Mouse (Mus musculus) kidney, postnatal 25 days (tissue): Measurements from ENCODE around the gene Prpsap1.
"Not testable (repeated sequence)": the region's sequence is repeated elsewhere in the genome, so short reads cannot be mapped to it uniquely, and the experiment has no call there.

Experiments
- DNase-seq, 2 experiments: peaks; one replicate each; pipeline ENCODE4 v3.0.0; 2021; ENCODE audit warnings: mixed read lengths in 2 of 2

Gene Prpsap1

GRCm38 (mm10) chr11:116428872-116429859 is 64.8 kb downstream of the Prpsap1 start:
- peak in 1 of 2 experiments; percentile 69 for DNase-seq

GRCm38 (mm10) chr11:116426852-116427575 is 67.0 kb downstream of the Prpsap1 start:
- no peak for DNase-seq

- not testable (repeated sequence) for DNase-seq
Measured at GRCm38 (mm10) chr11:116426328-116426727, 67.7 kb downstream of the Prpsap1 start.

- no peak for DNase-seq
Measured at GRCm38 (mm10) chr11:116424621-116425407, 69.2 kb downstream of the Prpsap1 start.

- DNase-seq, result no peak
Measured at GRCm38 (mm10) chr11:116423782-116424620, 70.0 kb downstream of the Prpsap1 start.

GRCm38 (mm10) chr11:116423214-116423613 is 70.8 kb downstream of the Prpsap1 start:
- no peak for DNase-seq

GRCm38 (mm10) chr11:116422562-116422961 is 71.4 kb downstream of the Prpsap1 start:
- no peak for DNase-seq

GRCm38 (mm10) chr11:116421102-116421501 is 72.9 kb downstream of the Prpsap1 start:
- DNase-seq, result no peak
